Mouse (Mus musculus) heart, embryonic 13.5 days (tissue): ENCODE results near the gene Sae1. TPM values are rescaled to one million over a fixed set of nuclear protein-coding genes. Genes with fewer than 3 reads are reported as not detected.
A peak's percentile ranks its signal among the peaks of the same experiment; 100 is the strongest.

Source experiments
- ATAC-seq: fragments of 200-750 bp; cut with Nextera tagmentation; 2 replicates; pipeline ENCODE4 v1.8.0; 2017; ENCODE audit warnings: moderate TSS enrichment; ENCODE audit not compliant: insufficient number of reproducible peaks, low FRiP score, low TSS enrichment; ENCODE audit errors: extremely low read depth
- H3K27ac ChIP-seq: fragments of 300-500 bp; sonication (generic); replicated peaks from 2 replicates; pipeline ENCODE4 v1.5.1; 2015; ENCODE audit warnings: moderate library complexity, mild to moderate bottlenecking, inconsistent platforms
- H3K27me3 ChIP-seq: fragments of 300-500 bp; sonication (generic); replicated peaks from 2 replicates; pipeline ENCODE4 v1.6.1; 2015; ENCODE audit warnings: mild to moderate bottlenecking, inconsistent platforms
- H3K36me3 ChIP-seq: fragments of 300-500 bp; sonication (generic); 2 replicates; pipeline ENCODE4 v1.6.1; 2015; ENCODE audit warnings: mild to moderate bottlenecking, inconsistent platforms
- H3K4me1 ChIP-seq: fragments of 300-500 bp; sonication (generic); 2 replicates; pipeline ENCODE4 v1.6.1; 2015; ENCODE audit warnings: inconsistent platforms
- H3K4me2 ChIP-seq: fragments of 300-500 bp; sonication (generic); 2 replicates; pipeline ENCODE4 v1.6.1; 2015; ENCODE audit warnings: inconsistent platforms, mild to moderate bottlenecking, moderate library complexity
- H3K4me3 ChIP-seq: fragments of 300-500 bp; sonication (generic); 2 replicates; pipeline ENCODE4 v1.5.1; 2015; ENCODE audit warnings: moderate library complexity, mild to moderate bottlenecking, inconsistent platforms
- H3K9ac ChIP-seq: fragments of 300-500 bp; sonication (generic); 2 replicates; pipeline ENCODE4 v1.6.1; 2015; ENCODE audit warnings: inconsistent platforms, mild to moderate bottlenecking, moderate library complexity
- H3K9me3 ChIP-seq: fragments of 300-500 bp; sonication (generic); 2 replicates; pipeline ENCODE4 v1.6.1; 2016; ENCODE audit warnings: inconsistent platforms
- WGBS: fragments of 180-500 bp; shearing (Covaris S2); methylation state at CpG from one replicate; pipeline ENCODE4 v1.1.7; 2015; ENCODE audit warnings: mixed read lengths; 5-methylcytosine and 5-hydroxymethylcytosine counted together
- polyA plus RNA-seq: library from polyadenylated mRNA; unstranded; fragments of >200 nt; fragmentation: Nextera tagmentation; extraction: Ambion mirVana; gene quantifications from 2 replicates; pipeline ENCODE4 v1.2.1, GENCODE M21; 2015

Sae1 gene
- polyA plus RNA-seq, 1 experiment from 2014 or later, result 210 TPM

GRCm38 (mm10) chr7:16345297-16345696 is 42.3 kb downstream of the Sae1 start:
- Histone ChIP-seq H3K4me3 (no peak overlapping the region), H3K9ac (no peak overlapping the region), H3K4me1 (peaks cover 22% of the 10 kb centered on the region), H3K36me3 (peaks cover 74% of the 10 kb centered on the region), H3K9me3 (no peaks in the 10 kb centered on the region), H3K4me2 (no peak overlapping the region), H3K27me3 (no peaks in the 10 kb centered on the region), H3K27ac (no peak overlapping the region)
- WGBS, result 66% methylated on average over 4 of the region's 4 CpGs
- ATAC-seq, result no peak

GRCm38 (mm10) chr7:16344598-16344997 is 43.0 kb downstream of the Sae1 start:
- H3K9ac ChIP-seq, result no peak overlapping the region
- no peaks in the 10 kb centered on the region for H3K27me3 ChIP-seq
- no peak for ATAC-seq
- peaks cover 76% of the 10 kb centered on the region for H3K36me3 ChIP-seq
- no peak overlapping the region for H3K4me3 ChIP-seq
- H3K27ac ChIP-seq, result no peak overlapping the region
- peaks cover 15% of the 10 kb centered on the region for H3K4me1 ChIP-seq
- no peak overlapping the region for H3K4me2 ChIP-seq
- 71% methylated on average over 3 of the region's 3 CpGs for WGBS
- no peaks in the 10 kb centered on the region for H3K9me3 ChIP-seq

DNA sequence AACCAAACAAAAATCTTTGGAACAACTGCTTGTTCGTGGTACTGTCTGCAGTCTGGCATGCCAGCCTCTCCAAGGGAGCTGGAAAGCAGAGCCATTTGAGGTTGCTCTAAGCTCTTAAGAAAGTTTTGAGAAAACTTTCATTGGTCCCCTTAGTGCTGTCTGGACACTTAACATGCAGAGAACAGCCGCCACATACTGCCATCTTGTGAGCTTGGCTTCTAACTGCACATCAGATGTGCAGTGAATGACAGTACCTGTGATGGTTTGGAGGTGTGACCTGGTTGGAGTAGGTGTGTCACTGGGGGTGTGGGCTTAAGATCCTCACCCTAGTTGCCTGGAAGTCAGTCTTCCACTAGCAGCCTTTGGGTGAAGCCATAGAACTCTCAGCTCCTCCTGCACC is 49.9 kb downstream of the Sae1 start:
- Histone ChIP-seq H3K36me3 (peaks cover 80% of the 10 kb centered on the region), H3K9ac (no peak overlapping the region), H3K4me1 (peaks cover 12% of the 10 kb centered on the region), H3K4me3 (no peak overlapping the region), H3K9me3 (no peaks in the 10 kb centered on the region), H3K27ac (no peak overlapping the region), H3K4me2 (no peak overlapping the region), H3K27me3 (no peaks in the 10 kb centered on the region)
- no peak for ATAC-seq
- WGBS, result 73% methylated on average over 2 of the region's 2 CpGs

DNA sequence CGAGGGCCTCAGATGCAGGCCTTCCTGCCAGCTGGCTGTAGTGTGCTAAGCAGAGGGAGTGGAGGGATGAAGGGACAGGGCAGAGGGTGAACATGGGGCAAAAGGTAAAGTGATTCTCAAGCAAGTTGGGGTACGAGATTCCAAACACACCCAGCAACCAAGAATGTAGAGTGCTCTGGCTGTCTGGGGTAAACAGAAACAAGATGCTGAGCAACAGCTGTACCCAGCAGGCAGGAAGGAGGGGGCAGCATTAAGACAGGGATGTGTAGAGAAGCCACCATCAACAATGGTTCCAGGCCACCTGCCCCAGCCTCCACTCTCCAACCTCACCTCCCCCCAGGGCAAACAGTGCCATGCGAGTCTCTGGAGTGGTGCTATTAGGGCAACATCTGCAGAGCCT is 58.5 kb downstream of the Sae1 start:
- WGBS, result 83% methylated on average over 3 of the region's 3 CpGs
- H3K4me2 ChIP-seq, result no peak overlapping the region
- H3K27ac ChIP-seq, result no peak overlapping the region
- H3K27me3 ChIP-seq, result no peaks in the 10 kb centered on the region
- no peak overlapping the region for H3K9ac ChIP-seq
- no peak overlapping the region for H3K4me3 ChIP-seq
- H3K9me3 ChIP-seq, result no peaks in the 10 kb centered on the region
- H3K4me1 ChIP-seq, result peaks cover 10% of the 10 kb centered on the region
- peaks cover 86% of the 10 kb centered on the region for H3K36me3 ChIP-seq
- no peak for ATAC-seq

- Histone ChIP-seq H3K4me2 (no peak overlapping the region), H3K27ac (peak overlapping the region; percentile 93), H3K4me1 (peaks cover 10% of the 10 kb centered on the region), H3K27me3 (no peaks in the 10 kb centered on the region), H3K4me3 (no peak overlapping the region), H3K9me3 (no peaks in the 10 kb centered on the region), H3K9ac (no peak overlapping the region), H3K36me3 (peaks cover 64% of the 10 kb centered on the region)
- ATAC-seq, result no peak
- 75% methylated on average over 2 of the region's 2 CpGs for WGBS
These were observed 61.0 kb downstream of the Sae1 start for GRCm38 (mm10) chr7:16326607-16326971.

DNA sequence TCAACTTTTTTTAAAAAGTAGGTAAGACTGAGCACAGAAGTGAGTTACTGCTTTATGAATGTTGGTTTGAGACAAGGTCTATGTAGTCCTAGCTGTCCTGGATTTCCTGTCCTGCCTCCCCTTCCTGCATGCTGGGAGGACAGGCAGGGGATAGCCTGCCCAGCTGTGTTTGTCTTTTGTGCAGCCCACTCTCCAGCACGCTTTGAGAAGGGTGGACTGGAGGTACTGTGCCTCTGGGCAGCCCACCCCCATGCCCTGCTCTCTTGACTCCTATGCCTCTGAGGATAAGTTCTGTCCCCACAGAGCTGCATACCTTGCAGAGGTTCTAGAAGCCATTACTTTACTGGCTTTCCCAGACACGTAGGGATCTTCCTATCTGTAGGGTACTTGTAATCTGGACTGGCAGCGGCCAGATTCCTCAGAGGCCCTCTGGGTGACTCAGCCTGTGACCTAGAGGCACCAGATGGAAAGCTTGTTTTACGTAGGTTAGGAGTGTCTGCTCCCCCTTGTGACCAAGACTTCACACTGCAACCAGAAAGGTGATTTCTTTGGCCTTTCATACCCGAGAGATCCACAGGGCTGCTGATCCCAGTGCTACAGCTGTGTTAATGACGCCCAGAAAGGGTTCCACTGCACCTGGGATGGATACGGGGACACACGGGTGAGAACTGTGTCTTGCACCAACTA is 61.5 kb downstream of the Sae1 start:
- H3K9ac ChIP-seq, result peak overlapping the region; percentile 67
- peaks cover 10% of the 10 kb centered on the region for H3K4me1 ChIP-seq

DNA sequence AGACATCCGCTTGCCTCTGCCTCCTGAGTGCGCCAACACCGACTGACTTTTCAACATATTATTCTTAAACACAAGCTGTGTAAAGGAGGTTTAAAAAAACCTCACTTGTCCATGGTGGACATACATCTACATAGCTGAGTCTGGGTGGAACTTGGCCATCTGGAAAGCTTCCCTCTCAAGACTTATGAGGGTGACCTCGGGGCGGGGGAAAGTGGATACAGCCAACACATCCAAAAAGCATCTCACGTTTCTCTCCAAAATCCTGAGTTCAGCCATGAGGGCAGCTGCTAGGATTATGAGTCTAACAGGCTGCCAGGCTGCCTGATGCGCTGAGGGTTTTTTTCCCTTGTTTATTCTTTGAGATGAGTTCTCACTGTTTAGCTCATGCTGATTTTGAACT is 62.9 kb downstream of the Sae1 start:
- no peak overlapping the region for H3K4me2 ChIP-seq
- 88% methylated on average over 7 of the region's 7 CpGs for WGBS
- H3K9me3 ChIP-seq, result no peaks in the 10 kb centered on the region
- no peak overlapping the region for H3K9ac ChIP-seq
- H3K36me3 ChIP-seq, result peaks cover 49% of the 10 kb centered on the region
- H3K4me1 ChIP-seq, result peaks cover 10% of the 10 kb centered on the region
- no peaks in the 10 kb centered on the region for H3K27me3 ChIP-seq
- H3K27ac ChIP-seq, result no peak overlapping the region
- no peak for ATAC-seq
- no peak overlapping the region for H3K4me3 ChIP-seq

More for the DNA sequence above, 61.5 kb downstream of the Sae1 start:
- H3K4me3 ChIP-seq, result no peak overlapping the region
- no peaks in the 10 kb centered on the region for H3K9me3 ChIP-seq
- no peaks in the 10 kb centered on the region for H3K27me3 ChIP-seq
- WGBS, result 14% methylated on average over 8 of the region's 8 CpGs
- peaks cover 60% of the 10 kb centered on the region for H3K36me3 ChIP-seq
- peak overlapping the region; percentile 93 for H3K27ac ChIP-seq
- H3K4me2 ChIP-seq, result peak overlapping the region; percentile 16; the same call in 1 of the 2 replicates
- peak; percentile 54; the same call in 1 of the 2 replicates for ATAC-seq

DNA sequence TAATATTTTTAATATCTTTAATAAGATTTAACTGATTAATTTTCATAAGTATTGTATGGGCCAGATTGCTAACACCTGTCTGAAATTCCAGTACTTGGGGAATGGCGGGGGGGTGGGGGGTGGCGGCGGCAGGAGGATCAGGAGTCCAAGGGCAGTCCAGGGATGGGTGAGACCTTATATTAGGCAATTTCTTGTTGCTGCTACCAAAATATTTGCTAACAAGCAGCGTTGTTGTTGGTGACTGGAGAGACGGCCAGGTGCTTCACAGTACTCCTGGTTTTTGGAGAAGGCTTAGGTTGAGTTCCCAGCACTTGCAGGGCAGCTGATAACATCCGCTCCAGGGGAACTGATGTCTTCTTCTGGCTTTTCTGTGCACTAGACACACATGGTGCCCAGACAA is 67.1 kb downstream of the Sae1 start:
- Histone ChIP-seq H3K4me2 (no peak overlapping the region), H3K36me3 (peaks cover 37% of the 10 kb centered on the region), H3K4me1 (no peaks in the 10 kb centered on the region; the same call in 1 of the 2 replicates), H3K9ac (no peak overlapping the region), H3K27me3 (no peaks in the 10 kb centered on the region), H3K9me3 (no peaks in the 10 kb centered on the region), H3K4me3 (no peak overlapping the region), H3K27ac (no peak overlapping the region)
- 81% methylated on average over 6 of the region's 6 CpGs for WGBS
- ATAC-seq, result no peak

DNA sequence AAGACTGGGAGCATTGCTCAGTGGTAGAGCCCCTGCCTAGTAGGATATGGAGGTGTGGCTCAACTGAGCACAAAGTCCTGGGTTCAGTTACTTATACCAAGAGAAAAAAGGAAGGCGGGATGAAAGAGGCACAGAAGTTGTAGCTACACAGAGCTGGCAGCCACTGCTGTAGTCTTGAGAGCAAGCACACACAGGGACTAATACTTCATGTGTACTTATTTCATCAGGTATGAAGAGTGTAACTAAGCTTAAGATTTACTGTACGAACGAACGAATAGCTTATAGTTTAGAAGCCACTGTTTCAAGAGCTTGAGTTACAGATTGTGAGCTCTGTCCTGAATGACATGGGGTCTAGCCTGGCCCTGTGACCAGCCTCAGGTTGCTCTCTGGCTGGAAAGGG is 68.4 kb downstream of the Sae1 start:
- Histone ChIP-seq H3K9ac (no peak overlapping the region), H3K36me3 (peaks cover 27% of the 10 kb centered on the region), H3K4me2 (no peak overlapping the region), H3K27ac (no peak overlapping the region), H3K4me1 (peaks cover 5% of the 10 kb centered on the region), H3K4me3 (no peak overlapping the region), H3K9me3 (no peaks in the 10 kb centered on the region), H3K27me3 (no peaks in the 10 kb centered on the region)
- WGBS, result 85% methylated on average over 4 of the region's 4 CpGs
- ATAC-seq, result no peak

GRCm38 (mm10) chr7:16317094-16317493 is 70.5 kb downstream of the Sae1 start:
- Histone ChIP-seq H3K9me3 (no peaks in the 10 kb centered on the region), H3K4me2 (no peak overlapping the region), H3K27ac (no peak overlapping the region), H3K4me3 (no peak overlapping the region), H3K36me3 (peaks cover 23% of the 10 kb centered on the region), H3K27me3 (no peaks in the 10 kb centered on the region), H3K4me1 (peaks cover 19% of the 10 kb centered on the region), H3K9ac (no peak overlapping the region)
- 79% methylated on average over 14 of the region's 14 CpGs for WGBS
- no peak for ATAC-seq

GRCm38 (mm10) chr7:16315222-16315759 is 72.3 kb downstream of the Sae1 start:
- 59% methylated on average over 4 of the region's 4 CpGs for WGBS
- peaks cover 36% of the 10 kb centered on the region for H3K4me1 ChIP-seq
- 0 out of 2 replicates have a peak overlapping the region, but pooled peaks have one; percentile 99 for H3K27ac ChIP-seq
- no peak overlapping the region for H3K9ac ChIP-seq
- H3K4me2 ChIP-seq, result peak overlapping the region; percentile 99; the same call in 1 of the 2 replicates
- ATAC-seq, result no peak
- no peaks in the 10 kb centered on the region for H3K9me3 ChIP-seq
- no peak overlapping the region for H3K4me3 ChIP-seq
- no peaks in the 10 kb centered on the region for H3K27me3 ChIP-seq
- H3K36me3 ChIP-seq, result peaks cover 21% of the 10 kb centered on the region

- Histone ChIP-seq H3K4me2 (peak overlapping the region; percentile 99), H3K4me1 (peaks cover 45% of the 10 kb centered on the region), H3K27me3 (no peaks in the 10 kb centered on the region), H3K36me3 (peaks cover 21% of the 10 kb centered on the region), H3K27ac (peak overlapping the region; percentile 99), H3K9me3 (no peaks in the 10 kb centered on the region), H3K4me3 (peak overlapping the region; percentile 76), H3K9ac (peak overlapping the region; percentile 94)
- 13% methylated on average over 13 of the region's 13 CpGs for WGBS
- no peak for ATAC-seq
These were observed 73.3 kb downstream of the Sae1 start for GRCm38 (mm10) chr7:16314221-16314775.
